Mouse (Mus musculus) heart, postnatal 0 days (tissue): ENCODE results near the gene Tyms. TPM values are rescaled to one million over a fixed set of nuclear protein-coding genes. Genes with fewer than 3 reads are reported as not detected.
"Not testable (repeated sequence)": the region's sequence is repeated elsewhere in the genome, so short reads cannot be mapped to it uniquely, and the experiment has no call there.

Experiments used
- ATAC-seq: fragments of 200-750 bp; cut with Nextera tagmentation; 2 replicates; pipeline ENCODE4 v1.8.0; 2017; ENCODE audit warnings: low read depth, moderate number of reproducible peaks, moderate library complexity; ENCODE audit not compliant: insufficient read depth
- DNase-seq: peaks from one replicate; pipeline ENCODE4 v3.0.0-alpha.2; 2016; ENCODE audit warnings: low spot score
- H3K27ac ChIP-seq: fragments of 300-500 bp; sonication (generic); 2 replicates; pipeline ENCODE4 v1.5.1; 2014; ENCODE audit warnings: low read depth, mild to moderate bottlenecking
- H3K27me3 ChIP-seq: fragments of 300-500 bp; sonication (generic); 2 replicates; pipeline ENCODE4 v1.6.1; 2014; ENCODE audit warnings: low read length, mixed read lengths; ENCODE audit not compliant: control insufficient read depth, insufficient read depth
- H3K36me3 ChIP-seq: fragments of 300-500 bp; sonication (generic); replicated peaks from 2 replicates; pipeline ENCODE4 v1.6.1; 2014; ENCODE audit warnings: low read length, mixed read lengths; ENCODE audit not compliant: control insufficient read depth, insufficient read depth
- H3K4me1 ChIP-seq: fragments of 300-500 bp; sonication (generic); 2 replicates; pipeline ENCODE4 v1.6.1; 2014; ENCODE audit warnings: antibody characterized with exemption; ENCODE audit not compliant: control insufficient read depth, insufficient read depth
- H3K4me2 ChIP-seq: fragments of 300-500 bp; sonication (generic); 2 replicates; pipeline ENCODE4 v1.6.1; 2014; ENCODE audit warnings: low read depth, mild to moderate bottlenecking, low read length, moderate library complexity
- H3K4me3 ChIP-seq: fragments of 300-500 bp; sonication (generic); 2 replicates; pipeline ENCODE4 v1.5.1; 2014; ENCODE audit warnings: low read depth, low read length
- H3K9ac ChIP-seq: fragments of 300-500 bp; sonication (generic); replicated peaks from 2 replicates; pipeline ENCODE4 v1.6.1; 2014; ENCODE audit warnings: low read depth, low read length, mixed read lengths
- H3K9me3 ChIP-seq: fragments of 300-500 bp; sonication (generic); replicated peaks from 2 replicates; pipeline ENCODE4 v1.6.1; 2016; ENCODE audit warnings: low read length; ENCODE audit not compliant: control insufficient read depth
- CTCF ChIP-seq: IDR thresholded peaks from 2 replicates; pipeline ENCODE4 v1.5.1; 2016; ENCODE audit warnings: antibody characterized with exemption, control low read depth, low read depth
- EP300 ChIP-seq: IDR thresholded peaks from 2 replicates; pipeline ENCODE4 v1.6.1; 2016; ENCODE audit warnings: antibody characterized with exemption, low read depth
- WGBS: fragments of 180-500 bp; shearing (Covaris S2); extraction: QIAGEN DNeasy Blood & Tissue Kit; methylation state at CpG from one replicate; pipeline ENCODE4 v1.1.7; 2014; 5-methylcytosine and 5-hydroxymethylcytosine counted together
- polyA plus RNA-seq: library from polyadenylated mRNA; unstranded; fragments of >200 nt; fragmentation: Nextera tagmentation; extraction: Ambion mirVana; gene quantifications from 2 replicates; pipeline ENCODE4 v1.2.1, GENCODE M21; 2015
- total RNA-seq: library from RNA; depleted of rRNA; stranded (reverse); fragments of >200 nt; gene quantifications from 2 replicates; pipeline ENCODE4 v1.2.3, GENCODE M21; 2014; ENCODE audit warnings: low replicate concordance

Gene Tyms
- total and polyA plus RNA-seq, 2 experiments from 2014 or later, result 27.6 to 48.1 TPM

DNA sequence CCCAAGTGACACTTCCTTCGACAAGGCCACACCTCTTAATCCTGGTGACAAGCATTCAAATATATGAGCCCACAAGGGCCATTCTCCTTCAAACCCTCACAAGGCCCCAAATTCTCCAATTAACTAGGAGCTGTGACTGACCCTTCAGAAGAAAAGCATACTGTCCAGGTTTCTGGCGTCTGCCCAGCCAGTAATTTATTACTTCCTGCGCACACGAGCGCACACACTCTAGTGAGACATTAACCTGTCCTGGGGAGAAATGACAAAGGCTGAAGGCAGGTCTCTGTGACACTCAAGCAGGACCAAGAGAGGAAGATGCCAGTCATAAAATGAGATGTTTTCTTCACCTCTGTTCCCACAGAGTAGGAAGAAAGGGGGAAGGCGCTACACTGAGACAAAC lies 5.7 kb downstream of the Tyms start:
- 87% methylated on average over 6 of the region's 6 CpGs for WGBS
- H3K4me1 ChIP-seq, result 0 out of 2 replicates have a peak, but pooled peaks cover 9% of the 10 kb centered on the region
- no peaks in the 10 kb centered on the region for H3K9me3 ChIP-seq
- TF ChIP-seq EP300, result no peak
- TF ChIP-seq CTCF, result no peak
- no peak overlapping the region for H3K4me2 ChIP-seq
- ATAC-seq, result no peak
- H3K27me3 ChIP-seq, result no peaks in the 10 kb centered on the region
- peaks cover 64% of the 10 kb centered on the region for H3K36me3 ChIP-seq
- no peak overlapping the region for H3K9ac ChIP-seq
- DNase-seq, result no peak
- H3K4me3 ChIP-seq, result no peak overlapping the region
- no peak overlapping the region for H3K27ac ChIP-seq

DNA sequence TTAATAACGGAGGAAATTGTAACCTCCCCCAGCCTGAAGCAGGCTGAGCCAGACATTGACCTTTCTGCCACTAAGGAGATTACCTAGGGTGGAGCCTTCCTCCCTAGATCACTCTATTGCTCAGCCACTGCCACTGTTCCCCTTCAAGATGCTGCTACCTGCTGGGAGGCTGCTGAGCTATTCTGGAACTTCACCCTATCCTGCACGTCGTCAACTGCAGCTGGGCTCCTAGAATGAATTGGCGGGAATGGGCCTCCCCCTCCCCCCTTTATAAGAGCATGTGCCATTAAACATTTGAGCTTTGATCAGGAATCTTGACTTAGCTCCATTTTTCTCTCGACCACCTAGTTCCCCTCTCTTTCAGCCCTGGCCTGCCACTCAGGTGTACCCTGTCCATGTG lies 13.8 kb downstream of the Tyms start:
- 76% methylated on average over 5 of the region's 5 CpGs for WGBS

DNA sequence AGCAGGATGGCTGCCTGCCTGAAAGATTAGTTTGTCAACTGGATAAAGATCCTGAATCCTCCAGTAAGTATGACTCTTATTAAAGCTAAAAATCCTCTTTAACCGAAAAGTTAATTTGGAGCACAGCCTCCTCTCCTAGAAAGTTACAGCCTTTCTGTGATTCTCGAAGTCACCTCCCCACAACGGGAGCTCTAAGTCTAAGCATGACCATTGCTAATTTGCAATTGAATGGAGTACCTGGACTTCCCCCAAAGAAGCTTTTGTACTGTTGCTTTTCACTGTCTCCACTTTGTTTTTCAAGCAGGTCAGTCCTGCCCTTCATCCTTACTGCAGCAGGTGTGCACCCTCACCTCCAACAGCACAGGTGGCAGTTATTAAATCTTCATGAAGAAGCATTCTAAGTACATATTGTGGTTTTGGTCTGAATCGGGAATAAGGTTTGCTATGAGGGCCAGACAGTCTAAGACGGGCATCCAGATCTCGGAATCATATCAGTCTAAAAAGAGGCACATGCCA lies 15.1 kb downstream of the Tyms start:
- H3K27me3 ChIP-seq, result no peaks in the 10 kb centered on the region
- H3K9ac ChIP-seq, result no peak overlapping the region
- H3K9me3 ChIP-seq, result no peaks in the 10 kb centered on the region
- H3K4me3 ChIP-seq, result no peak overlapping the region
- peaks cover 29% of the 10 kb centered on the region for H3K36me3 ChIP-seq
- no peak overlapping the region for H3K27ac ChIP-seq
- ATAC-seq (no peak), DNase-seq (no peak)
- WGBS, result 82% methylated on average over 6 of the region's 6 CpGs
- no peak overlapping the region for H3K4me2 ChIP-seq
- no peaks in the 10 kb centered on the region for H3K4me1 ChIP-seq
- TF ChIP-seq EP300 (no peak), CTCF (no peak)

More for the DNA sequence above, 13.8 kb downstream of the Tyms start:
- H3K4me3 ChIP-seq, H3K27ac ChIP-seq, H3K9ac ChIP-seq, H3K4me1 ChIP-seq, H3K9me3 ChIP-seq, ATAC-seq, DNase-seq, H3K27me3 ChIP-seq, H3K4me2 ChIP-seq: not testable (repeated sequence)
- peaks cover 42% of the 10 kb centered on the region for H3K36me3 ChIP-seq

DNA sequence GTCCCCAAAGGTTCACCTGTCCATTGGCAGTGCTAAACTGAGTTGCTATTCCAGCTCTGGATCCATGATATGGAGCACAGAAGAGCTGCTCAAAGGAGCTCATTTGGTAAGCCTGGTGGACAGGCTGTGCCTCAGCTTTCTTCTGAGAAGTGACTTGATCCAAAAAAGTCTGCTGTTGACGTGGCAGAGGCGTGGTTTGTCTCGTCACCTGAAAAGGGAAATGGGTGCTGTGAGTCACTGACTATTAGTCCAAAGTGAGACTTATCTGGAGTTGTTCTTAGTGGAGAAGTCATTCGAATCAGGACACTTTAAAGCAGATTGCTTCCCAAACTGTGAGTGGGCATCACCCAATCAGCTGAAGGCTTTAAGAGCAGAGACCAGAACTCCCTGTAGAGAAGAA lies 33.6 kb downstream of the Tyms start:
- not testable (repeated sequence) for H3K27ac ChIP-seq, H3K9ac ChIP-seq, H3K4me3 ChIP-seq, H3K27me3 ChIP-seq, DNase-seq, ATAC-seq, H3K36me3 ChIP-seq, H3K4me1 ChIP-seq, H3K4me2 ChIP-seq, H3K9me3 ChIP-seq
- WGBS, result 67% methylated on average over 4 of the region's 4 CpGs

DNA sequence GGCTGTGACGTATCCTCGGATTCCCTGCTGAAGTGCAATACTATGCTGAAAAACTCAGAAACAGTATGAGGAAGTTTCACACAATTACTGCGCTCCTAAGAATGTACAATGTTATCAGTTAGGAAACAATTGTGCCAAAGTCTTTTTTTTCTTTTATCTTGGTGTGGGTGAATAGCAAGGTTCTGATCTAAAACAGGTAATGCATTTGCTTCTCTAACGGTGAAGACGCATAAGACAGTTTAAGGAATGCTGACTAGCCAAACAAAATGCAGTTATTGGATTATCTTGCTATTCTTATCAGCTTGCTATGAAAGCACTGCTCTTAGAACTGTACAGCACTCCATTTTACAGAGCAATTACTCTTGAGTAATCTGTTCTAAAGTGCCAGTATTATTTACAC lies 34.1 kb downstream of the Tyms start:
- H3K9me3 ChIP-seq, H3K36me3 ChIP-seq, H3K9ac ChIP-seq, H3K4me3 ChIP-seq, DNase-seq, H3K27me3 ChIP-seq, H3K27ac ChIP-seq, H3K4me1 ChIP-seq, H3K4me2 ChIP-seq, ATAC-seq: not testable (repeated sequence)
- 35% methylated on average over 5 of the region's 5 CpGs for WGBS

DNA sequence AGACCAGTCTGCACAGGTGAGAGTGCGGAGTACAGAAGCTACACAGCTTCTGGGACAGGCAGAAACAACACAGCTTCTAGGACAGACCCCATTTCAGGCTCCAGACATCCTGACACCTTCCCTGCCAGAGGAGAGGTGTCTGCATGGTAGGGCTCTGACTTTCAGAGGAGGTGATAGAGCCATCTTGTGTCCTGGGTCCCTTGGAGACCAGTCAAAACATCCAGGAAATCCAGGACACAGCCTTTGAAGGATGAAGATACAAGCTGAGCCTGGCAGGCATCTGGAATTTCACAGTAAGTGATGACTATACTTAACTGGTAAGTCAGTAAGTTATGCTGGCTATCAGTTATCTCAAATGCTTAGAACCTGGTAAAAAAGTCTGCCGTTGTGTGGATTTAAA lies 36.3 kb downstream of the Tyms start:
- not testable (repeated sequence) for ATAC-seq, H3K27ac ChIP-seq, H3K27me3 ChIP-seq, H3K36me3 ChIP-seq, H3K9me3 ChIP-seq, H3K4me2 ChIP-seq, H3K4me1 ChIP-seq, H3K4me3 ChIP-seq, H3K9ac ChIP-seq, DNase-seq
- 69% methylated on average over 2 of the region's 2 CpGs for WGBS

DNA sequence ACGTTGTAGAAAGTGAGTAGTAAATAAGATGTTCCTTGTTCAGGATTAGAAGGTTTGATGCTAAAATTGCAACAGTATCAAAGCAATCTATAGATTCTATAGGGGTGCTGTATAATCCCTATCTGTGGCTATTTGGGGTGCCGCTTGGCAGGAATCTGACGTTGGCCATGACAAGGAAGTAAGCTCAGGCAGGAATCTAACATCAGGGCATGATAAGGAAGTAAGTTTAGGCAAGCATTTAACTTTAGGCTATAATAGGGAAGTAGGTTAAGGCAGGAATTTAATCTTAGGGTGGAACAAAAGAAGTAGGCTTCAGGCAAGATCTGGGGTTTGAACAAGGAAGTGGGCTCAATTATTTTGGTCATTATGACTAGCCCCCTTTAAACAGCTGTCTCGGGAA lies 37.6 kb downstream of the Tyms start:
- H3K27me3 ChIP-seq, H3K27ac ChIP-seq, H3K4me3 ChIP-seq, H3K9ac ChIP-seq, H3K4me2 ChIP-seq, H3K36me3 ChIP-seq, H3K9me3 ChIP-seq, ATAC-seq, DNase-seq, H3K4me1 ChIP-seq: not testable (repeated sequence)
- WGBS, result 72% methylated on average over 4 of the region's 4 CpGs
